Mouse (Mus musculus): Measurements from ENCODE around the gene Usp30. TPM values are rescaled to one million over a fixed set of nuclear protein-coding genes. Genes with fewer than 3 reads are reported as not detected.

Gene Usp30
- total and polyA plus RNA-seq, 3 experiments, result 12.8 to 21.1 TPM; not detected in 1

GRCm38 (mm10) chr5:114047182-114047581 lies 18.1 kb upstream of the Usp30 start (continued):
- TF ChIP-seq SIN3A (IDR thresholded peaks at IDR 0.05; ENCODE audit: low read length) (no peak), ZC3H11A (IDR thresholded peaks at IDR 0.05; ENCODE audit: low read depth, low read length) (peak; percentile 50; the same call in 1 of the 2 replicates), NELFE (IDR thresholded peaks at IDR 0.05; ENCODE audit: low read depth, low read length) (no peak), JUND (IDR thresholded peaks at IDR 0.05; ENCODE audit: low read depth, low read length) (no peak), TBP (IDR thresholded peaks at IDR 0.05; ENCODE audit: low read depth, low read length) (no peak), ZMIZ1 (IDR thresholded peaks at IDR 0.05; ENCODE audit: low read depth, low read length) (no peak), GABPA (IDR thresholded peaks at IDR 0.05; ENCODE audit: low read depth, low read length) (no peak), MAZ (IDR thresholded peaks at IDR 0.05; ENCODE audit: low read depth, low read length) (no peak), TCF12 (IDR thresholded peaks at IDR 0.05; ENCODE audit: low read depth, low read length) (no peak), EP300 (IDR thresholded peaks at IDR 0.05; ENCODE audit: low read depth in 1 of 2, low read length in 2 of 2) (no peak), CTCF (IDR thresholded peaks at IDR 0.05 in 2 of 3, conservative IDR thresholded peaks at IDR 0.05 in 1 of 3; ENCODE audit: control insufficient read depth in 1 of 3, insufficient read depth in 1 of 3, low read depth in 2 of 3, low read length in 3 of 3, poor library complexity in 1 of 3, severe bottlenecking in 1 of 3) (peak; percentile 14 to 85 (median 76); a peak in 4 of 6 replicates)

GRCm38 (mm10) chr5:114048731-114049308 lies 16.4 kb upstream of the Usp30 start:
- H3K27ac ChIP-seq (ENCODE audit: control insufficient read depth, low read depth, low read length), result no peak overlapping the region
- no peak overlapping the region for H3K9ac ChIP-seq (ENCODE audit: control insufficient read depth, low read depth, low read length, poor library complexity, severe bottlenecking)
- no peaks in the 10 kb centered on the region for H3K9me3 ChIP-seq (replicated peaks; ENCODE audit: insufficient read depth, low read length)
- no peaks in the 10 kb centered on the region for H3K79me2 ChIP-seq (ENCODE audit: control insufficient read depth, insufficient read depth, low read length, poor library complexity)
- no peak overlapping the region for H3K4me3 ChIP-seq (ENCODE audit: control insufficient read depth in 1 of 2, insufficient read depth in 1 of 2, low read depth in 2 of 2, low read length in 2 of 2)
- peaks cover 0 to 2% of the 10 kb centered on the region in 2 experiments; a peak in 1 of 4 replicates for H3K36me3 ChIP-seq (ENCODE audit: control insufficient read depth in 1 of 2, insufficient read depth in 2 of 2, low read length in 2 of 2)
- H3K27me3 ChIP-seq (ENCODE audit: control insufficient read depth in 1 of 2, insufficient read depth in 2 of 2, low read length in 2 of 2), result no peaks in the 10 kb centered on the region
- DNase-seq (ENCODE audit: low read depth, low spot score), result no peak
- no peak for TF ChIP-seq MEF2A (IDR thresholded peaks at IDR 0.05; ENCODE audit: extremely low read depth, insufficient replicate concordance, low read depth, low read length, poor library complexity, severe bottlenecking)
- TF ChIP-seq MYC (IDR thresholded peaks at IDR 0.05; ENCODE audit: low read depth, low read length), result no peak
- TF ChIP-seq ETS1 (IDR thresholded peaks at IDR 0.05; ENCODE audit: low read depth, low read length), result no peak
- no peak for TF ChIP-seq TBP (IDR thresholded peaks at IDR 0.05; ENCODE audit: low read depth, low read length)
- no peak for TF ChIP-seq USF1 (IDR thresholded peaks at IDR 0.05; ENCODE audit: low read depth, low read length)
- TF ChIP-seq CTCF (IDR thresholded peaks at IDR 0.05 in 2 of 3, conservative IDR thresholded peaks at IDR 0.05 in 1 of 3; ENCODE audit: control insufficient read depth in 1 of 3, insufficient read depth in 1 of 3, low read depth in 2 of 3, low read length in 3 of 3, poor library complexity in 1 of 3, severe bottlenecking in 1 of 3), result no peak
- TF ChIP-seq POLR2AphosphoS5 (IDR thresholded peaks at IDR 0.05; ENCODE audit: borderline replicate concordance, low read depth, low read length), result no peak
- TF ChIP-seq ZKSCAN1 (IDR thresholded peaks at IDR 0.05; ENCODE audit: low read depth, low read length), result no peak
- no peak for TF ChIP-seq CHD1 (IDR thresholded peaks at IDR 0.05; ENCODE audit: low read depth, low read length)
- TF ChIP-seq USF2 (IDR thresholded peaks at IDR 0.05; ENCODE audit: borderline replicate concordance in 1 of 2, insufficient read depth in 1 of 2, low read depth in 1 of 2, low read length in 2 of 2), result no peak
- TF ChIP-seq ZC3H11A (IDR thresholded peaks at IDR 0.05; ENCODE audit: low read depth, low read length), result no peak
- no peak for TF ChIP-seq KAT2A (conservative IDR thresholded peaks at IDR 0.05; ENCODE audit: low read depth, low read length)
- no peak for TF ChIP-seq TAL1 (IDR thresholded peaks at IDR 0.05; ENCODE audit: low read length)
- no peak for TF ChIP-seq TCF12 (IDR thresholded peaks at IDR 0.05; ENCODE audit: low read depth, low read length)
- no peak for TF ChIP-seq EP300 (IDR thresholded peaks at IDR 0.05; ENCODE audit: low read depth in 1 of 2, low read length in 2 of 2)
- H3K4me1 ChIP-seq (ENCODE audit: control insufficient read depth in 1 of 2, insufficient read depth in 2 of 2, low read length in 2 of 2), result no peaks in the 10 kb centered on the region

Measured in MEL (cell line).